Mouse (Mus musculus) activated CD4-positive, CD25-positive, alpha-beta regulatory T cell, adult 4 months (primary cell): ENCODE data around the gene Rad1. TPM values are rescaled to one million over a fixed set of nuclear protein-coding genes. Genes with fewer than 3 reads are reported as not detected.
"Not testable (repeated sequence)": the region's sequence is repeated elsewhere in the genome, so short reads cannot be mapped to it uniquely, and the experiment has no call there.

ENCODE experiments used
- ATAC-seq: one replicate; pipeline ENCODE4 v1.8.0; 2017
- polyA plus RNA-seq, 2 experiments: library from polyadenylated mRNA; unstranded; fragments of 100-300 nt; shearing (Covaris generic); gene quantifications; one replicate each; pipeline ENCODE4 v1.2.1; 2017

Gene Rad1
- polyA plus RNA-seq, 2 experiments from 2014 or later: 26.8 TPM

GRCm38 (mm10) chr15:10515166-10515565 lies 29.3 kb downstream of the Rad1 start:
- ATAC-seq: no peak

GRCm38 (mm10) chr15:10525896-10526295 lies 40.1 kb downstream of the Rad1 start:
- ATAC-seq: no peak

DNA sequence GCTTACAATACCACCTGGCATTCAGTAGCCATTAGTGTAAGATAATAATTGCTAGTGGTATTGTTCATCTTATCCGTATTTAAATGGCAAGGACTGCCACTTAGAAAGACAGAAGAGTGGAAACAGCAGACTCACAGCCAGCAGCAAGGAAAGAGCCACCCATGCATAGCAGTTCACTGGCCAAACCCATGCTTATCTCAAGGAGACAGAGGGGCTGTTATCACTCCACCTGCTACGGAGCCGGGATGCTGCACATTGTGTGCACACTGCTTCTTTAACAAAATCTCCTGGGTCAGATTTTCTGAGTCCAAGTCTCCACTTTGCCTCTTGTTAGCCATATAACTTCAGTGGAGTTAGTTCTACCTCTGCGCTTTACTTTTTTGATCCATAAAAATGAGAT lies 45.5 kb downstream of the Rad1 start:
- ATAC-seq: no peak

DNA sequence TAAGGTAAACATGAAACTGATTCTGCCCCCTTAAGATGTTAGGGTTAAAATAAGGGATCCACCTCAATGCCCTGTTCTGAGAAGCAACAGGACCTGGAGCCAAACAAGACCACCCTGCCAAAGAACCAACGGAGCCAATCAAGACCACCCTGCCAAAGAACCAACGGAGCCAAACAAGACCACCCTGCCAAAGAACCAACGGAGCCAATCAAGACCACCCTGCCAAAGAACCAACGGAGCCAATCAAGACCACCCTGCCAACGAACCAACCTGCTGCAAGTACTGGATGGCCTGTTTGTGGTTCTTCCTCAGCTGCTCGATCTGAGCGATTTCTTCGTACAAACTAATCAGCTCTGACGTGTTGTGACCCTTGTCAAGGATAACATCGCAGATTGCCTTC lies 47.5 kb downstream of the Rad1 start:
- ATAC-seq: not testable (repeated sequence)

GRCm38 (mm10) chr15:10534591-10534990 lies 48.8 kb downstream of the Rad1 start:
- ATAC-seq: no peak

DNA sequence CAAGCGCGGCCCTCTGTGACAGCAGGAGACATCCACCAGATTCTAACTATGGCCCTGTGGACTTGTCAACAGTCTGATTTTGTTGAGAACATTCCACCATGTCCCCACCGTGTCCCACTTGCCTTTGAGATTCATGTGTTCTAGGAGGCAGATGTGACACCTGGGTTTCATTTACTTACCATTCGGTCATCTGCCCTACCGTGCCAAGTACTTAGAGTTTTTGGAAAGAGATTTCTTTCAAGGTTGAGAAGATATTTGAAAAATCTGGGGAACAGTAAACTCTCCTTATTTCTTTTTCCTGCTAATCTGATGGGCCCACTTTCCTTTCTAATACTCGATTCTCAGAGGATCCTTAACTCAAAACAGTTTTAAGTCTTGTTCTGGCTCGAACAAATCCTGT lies 50.2 kb downstream of the Rad1 start:
- no peak for ATAC-seq

DNA sequence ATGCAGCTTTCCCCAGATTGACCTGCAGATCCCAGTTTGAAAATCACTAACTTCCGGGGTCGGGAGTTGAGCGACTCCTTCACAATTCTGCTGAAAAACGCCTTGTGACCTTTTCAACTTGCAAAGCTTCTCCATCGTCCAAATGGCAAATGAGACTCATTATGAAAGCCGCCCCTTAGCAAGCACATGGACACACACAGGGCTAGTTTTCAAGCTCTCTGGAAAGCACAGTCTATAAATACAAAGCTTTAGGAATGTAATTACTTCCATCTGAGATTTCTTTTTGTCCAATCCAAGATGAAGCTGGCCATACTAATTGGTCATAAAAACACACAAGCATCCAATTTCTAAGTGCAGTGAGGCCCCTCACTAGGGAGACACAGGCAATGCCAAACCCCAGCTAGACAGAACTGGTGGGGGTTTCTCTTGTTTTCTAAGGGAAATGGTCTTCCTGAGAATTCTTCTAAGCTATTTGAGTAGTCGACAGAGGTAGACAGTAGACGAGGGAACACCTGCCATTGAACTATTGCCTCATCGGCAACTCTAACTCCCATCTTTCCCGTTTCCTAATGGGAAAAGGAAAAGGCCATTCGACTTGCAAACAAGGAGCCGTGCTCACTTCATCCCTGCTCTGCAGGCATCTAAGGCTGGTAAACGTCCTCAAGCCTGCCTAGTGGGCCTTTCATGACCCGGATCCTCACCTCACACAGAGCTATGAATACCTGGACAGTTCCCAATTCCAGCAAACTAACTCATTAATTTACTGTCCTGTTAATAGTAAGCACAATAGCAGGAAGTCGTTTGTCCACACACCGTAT lies 54.7 kb downstream of the Rad1 start:
- ATAC-seq: no peak

Other genes starting within 250 kb of the Rad1 start
- gene Gm21973, start 160.6 kb upstream of the Rad1 start, polyA plus RNA-seq: not detected
- gene Agxt2, start 127.5 kb upstream of the Rad1 start, polyA plus RNA-seq: not detected
- gene Dnajc21, start 15.5 kb upstream of the Rad1 start, polyA plus RNA-seq: 10 to 100 TPM; 11.7 to 13.9 TPM
- 100 to 1,000 TPM; 145 to 167 TPM for gene Brix1, start 71 bp upstream of the Rad1 start, polyA plus RNA-seq
- not detected for gene Ttc23l, start 72.7 kb downstream of the Rad1 start, polyA plus RNA-seq
- 1 to 10 TPM in 1 of 2 experiments, under 1 TPM in 1; 0.99 to 1.5 TPM for gene Rai14, start 228.6 kb downstream of the Rad1 start, polyA plus RNA-seq